Mouse (Mus musculus): ENCODE results near the gene Slc23a3.

The Slc23a3 gene

DNA sequence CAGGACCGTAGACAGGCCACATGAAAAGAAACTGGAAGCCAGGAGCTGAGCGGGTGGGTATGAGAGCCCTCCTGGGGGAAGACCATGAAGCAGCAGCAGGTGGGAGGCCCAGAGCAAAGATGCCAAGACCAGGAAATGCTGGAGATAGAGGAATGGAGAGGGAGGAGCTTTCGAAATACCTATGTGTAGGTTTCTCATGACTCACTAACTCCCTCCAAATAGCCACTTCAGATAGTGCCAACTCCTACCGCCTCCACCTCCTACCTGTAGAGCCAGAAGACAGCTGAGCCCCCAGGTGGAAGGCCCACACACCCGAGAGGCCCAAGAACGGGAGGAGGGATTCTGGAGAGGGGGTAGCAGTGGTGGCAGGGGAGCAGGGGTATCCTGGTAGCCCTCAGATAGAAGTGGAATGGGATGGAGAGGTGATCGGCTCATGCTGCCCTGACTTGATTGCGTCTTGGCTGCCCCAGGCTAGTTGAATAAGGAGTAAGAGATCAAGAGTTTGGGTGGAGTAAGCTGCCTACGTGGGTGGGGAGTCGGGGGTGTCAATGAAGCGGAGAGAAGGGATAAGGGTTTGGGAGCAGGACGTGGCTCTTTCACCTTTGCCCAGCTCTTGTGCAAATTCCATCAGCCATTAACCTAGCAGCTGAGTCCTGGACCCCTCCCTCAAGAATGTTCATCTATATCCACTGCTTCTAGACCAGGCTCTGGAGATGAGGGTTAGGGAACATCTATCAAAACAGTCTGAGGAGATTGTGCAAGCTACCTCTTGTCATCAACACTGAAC is at the start of gene Slc23a3:
Gene Slc23a3, minus strand, starts transcription at position 470 of the 787 bp plus-strand sequence.
- DNase-seq (ENCODE audit: low read depth), result no peak

DNA sequence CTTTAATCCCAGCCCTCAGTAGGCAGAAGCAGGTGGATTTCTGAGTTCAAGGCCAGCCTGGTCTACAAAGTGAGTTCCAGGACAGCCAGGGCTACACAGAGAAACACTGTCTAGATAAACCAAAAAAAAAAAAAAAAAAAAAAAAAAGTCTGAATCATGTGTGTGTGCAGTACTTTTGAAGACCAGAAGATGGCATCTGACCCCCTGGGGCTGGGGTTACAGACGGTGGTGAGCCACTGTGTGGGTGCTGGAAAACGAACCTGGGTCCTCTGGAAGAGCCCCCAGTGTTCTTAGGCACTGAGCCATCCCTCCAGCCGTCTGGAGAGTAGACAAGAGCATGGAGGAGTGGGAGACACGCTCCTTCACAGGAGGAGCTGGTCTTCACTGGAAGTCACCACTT is 48.5 kb upstream of the Slc23a3 start:
- DNase-seq (ENCODE audit: low read depth), result peak; percentile 17

- DNase-seq (ENCODE audit: low read depth), result no peak
These were observed 47.7 kb upstream of the Slc23a3 start for GRCm38 (mm10) chr1:75181377-75181870.

DNA sequence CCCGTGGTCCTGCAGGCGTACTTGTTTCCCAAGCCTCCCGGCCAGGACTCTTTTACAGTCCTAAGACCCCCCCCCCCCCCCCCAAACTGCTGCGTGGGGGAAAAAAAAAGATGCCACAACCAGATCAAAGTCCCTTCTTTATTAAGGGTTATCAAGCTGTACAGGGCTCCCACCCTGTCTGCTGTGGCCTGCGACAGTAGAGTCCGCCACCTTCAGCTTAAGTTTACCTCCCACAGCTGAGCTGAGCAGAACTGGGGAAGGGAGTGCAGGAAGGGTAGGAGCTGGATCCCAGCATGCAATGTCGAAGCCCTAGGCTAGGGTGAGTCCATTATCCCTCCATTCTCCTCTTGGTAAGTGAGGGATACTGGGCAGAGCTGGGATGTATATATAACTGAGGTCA is 47.1 kb upstream of the Slc23a3 start:
- DNase-seq (ENCODE audit: low read depth), result no peak

DNA sequence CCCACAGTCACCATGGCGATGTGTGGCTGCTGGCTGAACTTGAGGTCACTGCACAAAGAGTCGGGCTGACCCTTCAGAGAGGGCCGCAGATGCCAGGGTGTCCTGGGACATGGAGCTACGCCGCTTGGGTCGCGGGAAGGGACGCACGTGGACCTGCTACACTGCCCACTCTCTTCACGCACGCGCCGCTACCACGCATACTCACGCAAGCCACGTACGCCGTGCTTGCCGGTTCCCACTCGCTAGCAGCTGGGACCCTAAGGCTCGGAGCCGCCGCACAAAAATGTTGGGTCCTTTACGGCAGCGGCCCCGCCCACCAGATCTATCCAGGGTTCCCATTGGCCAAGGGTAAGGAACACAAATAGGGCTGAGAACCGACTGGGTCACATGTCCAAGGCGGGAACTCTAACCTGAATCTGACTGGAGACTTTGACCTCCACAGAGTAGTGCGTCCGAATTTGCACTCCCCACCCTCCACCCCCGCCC is 46.5 kb upstream of the Slc23a3 start, which contains the start of gene Abcb6:
Gene Abcb6, minus strand, starts transcription at position 288 of the 486 bp plus-strand sequence.
- DNase-seq (ENCODE audit: low read depth), result peak; percentile 92

DNA sequence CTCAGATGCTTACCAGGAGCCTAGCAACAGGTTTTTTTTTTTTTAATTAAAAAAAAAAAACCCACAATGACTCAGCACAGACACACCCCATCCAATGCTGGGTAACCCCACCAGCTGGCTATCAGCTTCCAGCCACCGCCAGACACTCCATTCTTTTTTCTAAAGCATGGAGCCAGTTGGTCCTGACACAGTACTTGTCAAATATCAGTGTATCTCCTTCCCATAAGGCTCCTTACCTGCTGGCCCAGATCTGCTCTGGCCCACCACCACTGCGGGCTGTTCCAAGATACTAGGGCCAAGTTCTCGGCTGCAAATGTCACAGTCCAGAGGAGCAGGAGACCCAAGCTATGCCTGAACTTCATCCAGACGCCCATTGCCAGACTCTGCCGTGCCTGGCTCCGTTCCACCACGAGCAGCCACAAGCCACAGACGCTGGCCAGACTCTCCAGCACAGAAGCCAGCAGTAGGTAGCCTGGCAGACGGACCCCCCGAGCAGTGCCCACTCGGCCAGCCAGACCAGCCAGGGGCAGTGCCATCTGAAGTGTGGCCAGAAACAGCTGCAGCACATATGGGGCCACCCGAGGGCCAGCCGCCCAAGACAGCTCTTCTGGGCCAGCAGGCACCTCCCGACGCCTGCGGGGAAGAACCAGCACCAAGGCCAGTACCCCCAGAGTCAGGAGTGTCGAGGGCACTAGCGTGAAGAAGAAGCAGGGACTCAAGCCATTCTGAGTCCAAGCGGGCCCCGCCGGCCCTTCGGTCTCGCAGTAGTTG is 45.8 kb upstream of the Slc23a3 start:
- peak; percentile 91 for DNase-seq (ENCODE audit: low read depth)

DNA sequence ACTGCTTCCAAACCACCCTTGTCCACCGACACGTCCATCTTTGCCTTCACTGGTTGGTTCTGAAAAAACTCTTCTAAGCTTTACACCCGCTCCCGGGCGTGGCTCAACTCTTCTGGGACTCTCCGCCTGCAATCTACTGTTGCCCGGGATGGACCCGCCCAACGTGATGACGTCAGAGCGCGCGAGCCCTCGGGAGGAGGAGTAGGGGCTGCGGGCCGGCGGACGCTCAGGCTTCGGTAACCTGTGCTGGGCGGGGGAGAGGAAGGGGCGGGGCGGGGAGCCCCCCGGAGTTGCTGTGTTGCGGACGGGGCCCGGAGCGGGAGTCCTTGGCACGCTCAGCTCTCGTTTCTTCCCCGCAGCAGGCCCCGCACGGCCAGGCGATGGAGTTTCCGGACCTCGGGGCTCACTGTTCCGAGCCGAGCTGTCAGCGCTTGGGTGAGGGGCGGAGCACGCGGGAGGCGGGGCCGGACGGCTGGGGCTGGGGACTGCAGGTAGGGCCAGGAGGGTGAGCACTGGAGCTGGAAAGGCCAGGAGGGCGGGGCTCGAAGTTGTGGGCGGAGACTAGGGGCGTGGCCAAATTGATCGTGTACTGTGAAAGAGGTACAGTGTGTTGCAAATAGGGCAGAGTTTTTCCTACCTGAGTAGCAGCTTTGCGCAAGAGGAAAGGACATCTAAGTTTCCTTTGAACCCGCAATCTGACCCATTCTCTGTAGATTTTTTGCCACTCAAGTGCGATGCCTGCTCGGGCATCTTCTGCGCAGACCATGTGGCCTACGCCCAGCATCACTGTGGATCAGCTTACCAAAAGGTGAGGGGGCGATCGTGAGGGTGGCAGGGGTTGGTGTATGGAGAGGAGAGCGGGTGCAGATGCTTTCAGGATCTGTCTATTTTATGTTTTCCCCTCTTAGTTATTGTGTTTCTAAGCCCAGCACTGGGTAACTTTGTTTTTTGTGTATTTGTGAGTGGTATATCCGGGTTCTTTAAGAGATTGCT is 35.1 kb upstream of the Slc23a3 start, which contains the start of gene Zfand2b:
Gene Zfand2b, plus strand, starts transcription at position 175 of the 993 bp plus-strand sequence.
- DNase-seq (ENCODE audit: low read depth), result peak; percentile 97

DNA sequence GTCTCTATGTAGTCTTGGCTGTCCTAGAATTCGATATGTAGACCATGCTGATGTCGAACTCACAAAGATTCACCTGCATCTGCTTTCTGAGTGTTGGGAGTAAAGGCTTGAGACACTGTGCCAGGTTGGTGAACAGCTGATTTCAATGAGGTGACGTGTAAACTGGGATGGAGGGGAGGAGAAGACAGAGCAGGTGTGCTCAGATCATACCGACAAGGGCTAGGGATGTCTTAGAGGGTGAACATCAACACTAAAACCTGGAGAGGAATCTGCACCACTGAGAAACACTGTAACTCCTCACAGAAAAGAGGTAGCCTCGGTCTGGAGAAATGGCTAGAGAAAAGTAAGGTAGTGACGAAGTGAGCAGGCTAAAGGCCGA is 34.4 kb upstream of the Slc23a3 start:
- DNase-seq (ENCODE audit: low read depth), result no peak

DNA sequence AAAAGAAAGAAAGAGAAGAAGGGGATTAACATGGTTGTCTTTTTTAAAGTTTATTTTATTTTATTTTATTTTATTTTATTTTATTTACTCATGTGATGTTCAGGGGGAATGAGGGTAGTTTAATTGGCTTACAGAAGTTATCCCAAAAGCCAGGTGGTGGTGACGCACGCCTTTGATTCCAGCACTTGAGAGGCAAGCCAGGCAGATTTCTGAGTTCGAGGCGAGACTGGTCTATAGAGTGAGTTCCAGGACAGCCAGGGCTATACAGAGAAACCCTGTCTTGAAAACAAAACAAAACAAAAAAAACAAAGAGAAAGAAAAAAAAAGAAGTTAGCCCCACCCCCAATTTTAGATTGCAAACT is 26.5 kb upstream of the Slc23a3 start:
- no peak for DNase-seq (ENCODE audit: low read depth)

GRCm38 (mm10) chr1:75159540-75160255 is 26.0 kb upstream of the Slc23a3 start:
- DNase-seq (ENCODE audit: low read depth), result no peak

DNA sequence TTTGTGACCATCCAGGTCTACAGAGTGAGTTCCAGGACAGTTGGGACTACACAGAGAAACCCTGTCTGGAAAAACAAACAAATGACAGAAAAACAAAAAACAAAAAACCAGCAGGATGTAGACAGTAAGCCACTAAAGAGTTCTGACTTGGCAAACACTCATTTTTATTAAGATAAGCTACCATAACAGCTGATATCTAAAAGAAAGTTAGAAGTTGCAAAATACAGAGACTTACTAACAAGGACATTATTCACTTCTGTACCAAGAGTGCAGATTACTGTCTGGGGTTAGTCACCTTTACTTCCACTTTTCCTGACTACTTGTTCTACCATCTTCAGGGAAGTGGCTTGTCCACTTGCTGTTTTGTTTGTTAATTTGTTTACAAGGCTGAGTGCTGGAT is 25.3 kb upstream of the Slc23a3 start:
- DNase-seq (ENCODE audit: low read depth), result peak; percentile 23

GRCm38 (mm10) chr1:75155837-75156236 is 22.1 kb upstream of the Slc23a3 start:
- no peak for DNase-seq (ENCODE audit: low read depth)

GRCm38 (mm10) chr1:75148727-75149126 is 15.0 kb upstream of the Slc23a3 start:
- DNase-seq (ENCODE audit: low read depth), result no peak

GRCm38 (mm10) chr1:75147411-75148135 is 13.9 kb upstream of the Slc23a3 start:
- no peak for DNase-seq (ENCODE audit: low read depth)

DNA sequence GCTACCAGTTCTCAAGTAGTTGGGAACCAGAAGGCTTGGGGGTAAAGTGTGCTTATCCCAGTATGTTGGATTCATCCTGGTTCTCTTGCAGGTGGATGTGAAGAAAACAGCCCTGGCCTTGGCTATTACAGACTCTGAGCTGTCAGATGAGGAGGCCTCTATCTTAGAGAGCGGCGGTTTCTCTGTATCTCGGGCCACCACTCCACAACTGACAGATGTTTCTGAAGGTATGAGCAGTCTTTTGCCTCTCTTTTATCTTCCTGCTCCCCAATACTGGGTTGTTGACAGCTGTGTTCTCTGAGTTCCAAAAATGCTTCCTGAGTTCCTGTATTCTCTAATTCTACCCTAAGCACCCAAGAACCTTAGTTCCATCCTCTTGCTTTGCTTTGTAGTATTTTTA is 11.9 kb upstream of the Slc23a3 start:
- no peak for DNase-seq (ENCODE audit: low read depth)

GRCm38 (mm10) chr1:75142301-75143261 is 8.9 kb upstream of the Slc23a3 start, which contains the start of the genes Cnppd1 and Retreg2:
Cnppd1 (minus strand) TSS chr1:75142711.
Retreg2 (plus strand) TSS chr1:75142778.
- peak; percentile 95 for DNase-seq (ENCODE audit: low read depth)

GRCm38 (mm10) chr1:75141486-75142190 is 7.9 kb upstream of the Slc23a3 start:
- peak; percentile 74 for DNase-seq (ENCODE audit: low read depth)

- peak; percentile 48 for DNase-seq (ENCODE audit: low read depth)
These were observed 7.0 kb upstream of the Slc23a3 start for GRCm38 (mm10) chr1:75140601-75141190.

All from 416B (cell line).